In genomic region chr7:99131819-99132353, GRCm38 (mm10) we compare ENCODE assay signal across 12 mouse cellular contexts. TPM values are rescaled to one million over a fixed set of nuclear protein-coding genes. Genes with fewer than 3 reads are reported as not detected.
A peak's percentile ranks its signal among the peaks of the same experiment; 100 is the strongest.
DNase-seq lines count a peak whose midpoint lies in the region; ATAC-seq and TF ChIP-seq lines count a peak whose summit lies in the region.
"Had no signal": no experiment of that assay in that cellular context is flagged by ENCODE, and none has a peak within 500 bp of the region (broad histone marks: within the 10 kb centered on the region; RNA-seq: fewer than 3 reads in every experiment).

No protein-coding gene starts in this region.

- DNase-seq in kidney, postnatal 10 days = peak; percentile 51
- DNase-seq in kidney, adult 9 months = no peak
- peak; percentile 55 for DNase-seq in heart, postnatal 0 days (ENCODE audit: low spot score)
- DNase-seq in lung, postnatal 36 days = peak; percentile 65
- DNase-seq in thymus, postnatal 10 days (ENCODE audit: low spot score in 2 of 2) = no peak
- no peak for DNase-seq in frontal cortex, adult 2 months (ENCODE audit: extremely low spot score in 1 of 2, low spot score in 1 of 2)
- DNase-seq: gastrocnemius, postnatal 25 days; right cerebral cortex, postnatal 14 days had no signal

- no peak for TF ChIP-seq EP300 in heart, postnatal 0 days (IDR thresholded peaks at IDR 0.05; ENCODE audit: low read depth)

- no peaks in the 10 kb centered on the region for H3K9me3 ChIP-seq in heart, postnatal 0 days (replicated peaks; ENCODE audit: control insufficient read depth, low read length)

- peaks cover 27% of the 10 kb centered on the region for H3K4me1 ChIP-seq in brown adipose tissue, adult 24 weeks (ENCODE audit: control insufficient read depth, insufficient read depth, insufficient read length, low read length)
- H3K4me1 ChIP-seq in heart, postnatal 0 days (ENCODE audit: control insufficient read depth, insufficient read depth) = peaks cover 20% of the 10 kb centered on the region

- H3K4me2 ChIP-seq in heart, postnatal 0 days (ENCODE audit: low read depth, low read length) = peak overlapping the region; percentile 43
- H3K4me2 ChIP-seq: midbrain, embryonic 11.5 days; neural tube, embryonic 12.5 days had no signal

- ATAC-seq in heart, postnatal 0 days (ENCODE audit: insufficient read depth, low read depth) = no peak
- ATAC-seq: activated CD4-positive, CD25-positive, alpha-beta regulatory T cell, adult 4 months had no signal

- H3K4me3 ChIP-seq in brown adipose tissue, adult 24 weeks (ENCODE audit: insufficient read depth, low read depth, low read length) = no peak overlapping the region
- H3K4me3 ChIP-seq in heart, postnatal 0 days (ENCODE audit: low read depth, low read length) = no peak overlapping the region
- H3K4me3 ChIP-seq: neural tube, embryonic 12.5 days had no signal

- 30% methylated on average over 6 of the region's 6 CpGs for WGBS in heart, postnatal 0 days

- TF ChIP-seq CTCF in heart, postnatal 0 days (IDR thresholded peaks at IDR 0.05; ENCODE audit: low read depth) = no peak

- H3K27me3 ChIP-seq in heart, postnatal 0 days (ENCODE audit: control insufficient read depth, insufficient read depth, low read length) = no peaks in the 10 kb centered on the region
- H3K27me3 ChIP-seq: neural tube, embryonic 12.5 days had no signal

- no peaks in the 10 kb centered on the region for H3K36me3 ChIP-seq in heart, postnatal 0 days (replicated peaks; ENCODE audit: control insufficient read depth, insufficient read depth, low read length)
- H3K36me3 ChIP-seq: neural tube, embryonic 12.5 days had no signal

- H3K9ac ChIP-seq in heart, postnatal 0 days (replicated peaks; ENCODE audit: low read depth, low read length) = no peak overlapping the region
- H3K9ac ChIP-seq: neural tube, embryonic 12.5 days had no signal

- peak overlapping the region; percentile 71 for H3K27ac ChIP-seq in brown adipose tissue, adult 24 weeks (replicated peaks; ENCODE audit: low read depth, low read length)
- peak overlapping the region; percentile 79 for H3K27ac ChIP-seq in heart, postnatal 0 days (ENCODE audit: low read depth)
- H3K27ac ChIP-seq: neural tube, embryonic 12.5 days had no signal

RNA-seq across cellular contexts. Expression of gene Uvrag, which starts 9.1 kb away (rescaled TPM):
- 11.5 and 12.4 TPM in 2 replicates for polyA plus RNA-seq in brown adipose tissue, adult 24 weeks (2012; ENCODE audit: insufficient read depth, insufficient read length, missing spikeins)
- total RNA-seq in heart, postnatal 0 days (2014; rRNA removed; ENCODE audit: low replicate concordance) = 37.2 and 38.1 TPM in 2 replicates
- 11.1 and 11.8 TPM in 2 replicates for polyA plus RNA-seq in heart, postnatal 0 days (2015; fragmentation: Nextera tagmentation; extraction: Ambion mirVana)
- polyA plus RNA-seq in frontal cortex, adult 2 months (2012; rRNA removed) = 15.6 and 16.8 TPM in 2 replicates

RNA-seq across cellular contexts. Expression of gene Dgat2, which starts 50.6 kb away (rescaled TPM):
- 1,082 and 1,581 TPM in 2 replicates for polyA plus RNA-seq in brown adipose tissue, adult 24 weeks (2012; ENCODE audit: insufficient read depth, insufficient read length, missing spikeins)
- total RNA-seq in heart, postnatal 0 days (2014; rRNA removed; ENCODE audit: low replicate concordance) = 114 and 121 TPM in 2 replicates
- 112 and 115 TPM in 2 replicates for polyA plus RNA-seq in heart, postnatal 0 days (2015; fragmentation: Nextera tagmentation; extraction: Ambion mirVana)
- polyA plus RNA-seq in frontal cortex, adult 2 months (2012; rRNA removed) = 58.0 and 63.4 TPM in 2 replicates

Comparison
In these comparisons a context has a peak if more than half of its experiments do, and no peak if none do; other contexts are left out.
1. DNase-seq: peak in kidney, postnatal 10 days (single experiment), heart, postnatal 0 days (single experiment) and lung, postnatal 36 days (single experiment); none in kidney, adult 9 months (single experiment), thymus, postnatal 10 days (0 of 2) and frontal cortex, adult 2 months (0 of 2).